Mouse (Mus musculus) olfactory bulb, adult 2 months (tissue): ENCODE measurements around the gene Csnk1e. TPM values are rescaled to one million over a fixed set of nuclear protein-coding genes. Genes with fewer than 3 reads are reported as not detected.

Experiments
- H3K27ac ChIP-seq: fragments of 200-500 bp; 2 replicates; pipeline ENCODE4 v1.5.1; 2012; ENCODE audit warnings: low read depth, low read length; ENCODE audit not compliant: insufficient read depth
- H3K4me1 ChIP-seq: fragments of 200-500 bp; 2 replicates; pipeline ENCODE4 v1.6.1; 2012; ENCODE audit warnings: low read length; ENCODE audit not compliant: control insufficient read depth, insufficient read depth
- H3K4me3 ChIP-seq: fragments of 200-500 bp; 2 replicates; pipeline ENCODE4 v1.5.1; 2012; ENCODE audit warnings: mild to moderate bottlenecking, low read depth, low read length, moderate library complexity; ENCODE audit not compliant: insufficient read depth
- CTCF ChIP-seq: fragments of 200-500 bp; IDR thresholded peaks from 2 replicates; pipeline ENCODE4 v1.5.1; 2012; ENCODE audit warnings: low read depth, mild to moderate bottlenecking, low read length, moderate library complexity; ENCODE audit not compliant: insufficient read depth
- POLR2A ChIP-seq: fragments of 200-500 bp; IDR thresholded peaks from 2 replicates; pipeline ENCODE4 v1.6.1; 2012; ENCODE audit warnings: mild to moderate bottlenecking, low read depth, low read length, moderate library complexity; ENCODE audit not compliant: insufficient read depth
- WGBS: fragments of 180-500 bp; shearing (Covaris S2); methylation state at CpG from one replicate; pipeline ENCODE4 v1.1.7; 2018; 5-methylcytosine and 5-hydroxymethylcytosine counted together
- polyA plus RNA-seq: library from polyadenylated mRNA; stranded (reverse); fragments of >200 nt; gene quantifications from 2 replicates; pipeline ENCODE4 v1.2.4, GENCODE M21; 2012; ENCODE audit warnings: low replicate concordance; ENCODE audit not compliant: missing spikeins, insufficient read depth, insufficient read length

Gene Csnk1e
- polyA plus RNA-seq, 1 experiment = not detected

- H3K4me3 ChIP-seq = no peak overlapping the region
- H3K4me1 ChIP-seq = peaks cover 32% of the 10 kb centered on the region
- no peak for TF ChIP-seq CTCF
- no peak for TF ChIP-seq POLR2A
- WGBS = 56% methylated on average over 10 of the region's 10 CpGs
- no peak overlapping the region for H3K27ac ChIP-seq
Observed at GRCm38 (mm10) chr15:79430461-79431000, 24.8 kb downstream of the Csnk1e start.

GRCm38 (mm10) chr15:79429994-79430393, 25.4 kb downstream of the Csnk1e start:
- Histone ChIP-seq H3K4me1 (peaks cover 27% of the 10 kb centered on the region), H3K27ac (no peak overlapping the region), H3K4me3 (no peak overlapping the region)
- no peak for TF ChIP-seq CTCF
- no peak for TF ChIP-seq POLR2A
- 76% methylated on average over 9 of the region's 9 CpGs for WGBS

GRCm38 (mm10) chr15:79429527-79429926, 25.8 kb downstream of the Csnk1e start:
- Histone ChIP-seq H3K4me3 (no peak overlapping the region), H3K4me1 (peaks cover 26% of the 10 kb centered on the region), H3K27ac (no peak overlapping the region)
- TF ChIP-seq CTCF = no peak
- no peak for TF ChIP-seq POLR2A
- 82% methylated on average over 12 of the region's 12 CpGs for WGBS

- Histone ChIP-seq H3K4me1 (peaks cover 22% of the 10 kb centered on the region), H3K4me3 (no peak overlapping the region), H3K27ac (no peak overlapping the region)
- WGBS = 74% methylated on average over 4 of the region's 4 CpGs
- no peak for TF ChIP-seq CTCF
- no peak for TF ChIP-seq POLR2A
Observed at GRCm38 (mm10) chr15:79428616-79429015, 26.8 kb downstream of the Csnk1e start.

- no peak overlapping the region for H3K4me3 ChIP-seq
- peaks cover 17% of the 10 kb centered on the region for H3K4me1 ChIP-seq
- TF ChIP-seq CTCF (no peak), POLR2A (no peak)
- WGBS = 48% methylated on average over 6 of the region's 6 CpGs
- H3K27ac ChIP-seq = no peak overlapping the region
Observed at GRCm38 (mm10) chr15:79427516-79427915, 27.9 kb downstream of the Csnk1e start.

GRCm38 (mm10) chr15:79425516-79425915, 29.9 kb downstream of the Csnk1e start:
- Histone ChIP-seq H3K4me3 (no peak overlapping the region), H3K27ac (no peak overlapping the region), H3K4me1 (peaks cover 9% of the 10 kb centered on the region)
- TF ChIP-seq CTCF (no peak), POLR2A (no peak)
- WGBS = 84% methylated on average over 11 of the region's 11 CpGs

GRCm38 (mm10) chr15:79424602-79425001, 30.8 kb downstream of the Csnk1e start:
- TF ChIP-seq CTCF = no peak
- TF ChIP-seq POLR2A = no peak
- Histone ChIP-seq H3K4me1 (peaks cover 5% of the 10 kb centered on the region), H3K4me3 (no peak overlapping the region), H3K27ac (no peak overlapping the region)
- 86% methylated on average over 17 of the region's 17 CpGs for WGBS

GRCm38 (mm10) chr15:79422715-79423243, 32.6 kb downstream of the Csnk1e start:
- 78% methylated on average over 6 of the region's 6 CpGs for WGBS
- Histone ChIP-seq H3K4me3 (no peak overlapping the region), H3K27ac (no peak overlapping the region), H3K4me1 (peaks cover 2% of the 10 kb centered on the region; the same call in 1 of the 2 replicates)
- no peak for TF ChIP-seq CTCF

GRCm38 (mm10) chr15:79418677-79419076, 36.7 kb downstream of the Csnk1e start:
- Histone ChIP-seq H3K27ac (no peak overlapping the region), H3K4me3 (no peak overlapping the region), H3K4me1 (no peaks in the 10 kb centered on the region)
- TF ChIP-seq POLR2A (no peak), CTCF (no peak)
- WGBS = 82% methylated on average over 11 of the region's 11 CpGs
